Mouse (Mus musculus) megakaryocyte-erythroid progenitor cell, adult 5 weeks (primary cell): ENCODE results near the gene B3galnt1. TPM values are rescaled to one million over a fixed set of nuclear protein-coding genes. Genes with fewer than 3 reads are reported as not detected.

Experiments used
- polyA plus RNA-seq: library from polyadenylated mRNA; stranded (reverse); fragments of >175 nt; gene quantifications from 2 replicates; pipeline ENCODE4 v1.2.3, GENCODE M21; 2012

Gene B3galnt1
- polyA plus RNA-seq: not detected in 2 replicates

GRCm38 (mm10) chr3:69598261-69599165 lies at the start of gene B3galnt1:
TSS of gene B3galnt1 (minus strand) at chr3:69598960.

Other genes with a start within 250 kb of the B3galnt1 start
- 54.4 and 66.1 TPM in 2 replicates for gene Nmd3, start 123.0 kb upstream of the B3galnt1 start, polyA plus RNA-seq